Mouse (Mus musculus): ENCODE data around the gene Obscn.

Obscn gene

DNA sequence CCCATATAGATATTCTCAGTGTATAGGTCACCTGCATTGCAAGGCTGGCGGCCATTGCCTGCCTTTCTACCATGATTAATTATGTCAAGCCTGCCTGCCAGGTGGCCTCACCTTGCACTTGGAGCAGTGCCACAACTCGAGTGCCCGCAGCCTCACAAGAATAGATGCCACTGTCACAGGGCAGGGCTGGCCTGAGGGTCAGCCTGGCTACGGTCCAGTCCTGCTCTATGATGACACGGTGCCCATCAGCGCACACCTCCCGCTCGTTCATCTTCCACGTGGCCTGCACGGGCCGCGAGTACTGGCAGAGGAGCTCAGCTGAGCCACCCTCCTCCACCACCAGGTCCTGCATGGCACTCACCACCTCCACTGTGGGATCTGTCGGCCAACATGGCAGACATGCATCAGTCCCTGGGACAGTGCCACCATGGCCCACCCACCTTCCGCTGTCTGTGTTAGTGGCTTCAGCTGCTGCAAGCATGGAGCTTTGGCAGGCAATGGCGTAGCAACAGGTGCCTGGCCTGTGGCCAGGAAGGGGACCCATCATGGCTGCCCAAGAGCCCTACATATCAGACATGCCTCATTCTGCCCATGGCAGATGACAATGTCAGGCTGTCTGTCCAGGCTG, 91.4 kb downstream of the Obscn start:
- DNase-seq: no peak

GRCm38 (mm10) chr11:59029003-59029402, 107.2 kb downstream of the Obscn start:
- peak in 1 of 2 experiments; percentile 5 for DNase-seq

DNA sequence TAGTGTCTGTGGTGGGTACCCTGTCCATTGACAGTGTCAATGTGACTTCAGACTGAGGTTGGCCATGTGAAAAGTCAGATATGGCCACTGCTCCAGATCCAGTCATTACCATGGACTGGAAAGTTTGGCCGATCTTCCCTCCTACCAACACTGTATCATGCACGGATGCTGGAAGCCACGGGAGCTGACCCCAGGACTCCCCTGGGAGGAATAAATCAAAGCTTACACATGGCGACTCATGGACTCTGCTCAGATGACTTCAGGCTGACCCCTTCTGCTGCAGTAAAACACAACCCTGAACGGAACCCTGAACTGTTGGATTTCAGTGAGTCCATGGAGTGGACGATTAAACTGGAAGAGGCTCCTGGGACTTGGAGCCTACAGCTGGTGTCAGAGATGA, 109.8 kb downstream of the Obscn start:
- DNase-seq: no peak

- DNase-seq: peak in 1 of 2 experiments; percentile 24
Observed at GRCm38 (mm10) chr11:59015052-59015451, 121.2 kb downstream of the Obscn start.

GRCm38 (mm10) chr11:59002327-59003079, 133.7 kb downstream of the Obscn start:
- no peak for DNase-seq

DNA sequence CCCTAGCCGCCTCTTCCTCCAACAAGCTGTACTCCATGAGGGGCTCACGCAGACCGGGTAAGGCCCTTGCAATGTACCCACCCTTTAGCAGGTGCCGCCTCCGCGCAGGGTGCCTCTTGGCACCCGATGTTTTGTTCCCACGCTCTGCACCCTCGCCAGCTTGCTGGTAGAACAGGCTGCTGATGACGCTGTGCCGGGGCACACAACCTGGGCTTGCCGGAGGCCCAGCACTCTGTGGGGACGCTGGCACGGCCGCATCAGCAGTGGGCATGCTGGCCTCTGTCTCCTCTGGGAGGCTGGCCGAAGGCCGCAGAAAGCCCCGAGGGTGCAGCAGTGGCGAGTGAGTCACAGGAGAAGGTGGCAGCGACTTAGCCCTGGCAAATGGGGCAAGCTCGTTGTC, 135.6 kb downstream of the Obscn start:
- no peak for DNase-seq

DNA sequence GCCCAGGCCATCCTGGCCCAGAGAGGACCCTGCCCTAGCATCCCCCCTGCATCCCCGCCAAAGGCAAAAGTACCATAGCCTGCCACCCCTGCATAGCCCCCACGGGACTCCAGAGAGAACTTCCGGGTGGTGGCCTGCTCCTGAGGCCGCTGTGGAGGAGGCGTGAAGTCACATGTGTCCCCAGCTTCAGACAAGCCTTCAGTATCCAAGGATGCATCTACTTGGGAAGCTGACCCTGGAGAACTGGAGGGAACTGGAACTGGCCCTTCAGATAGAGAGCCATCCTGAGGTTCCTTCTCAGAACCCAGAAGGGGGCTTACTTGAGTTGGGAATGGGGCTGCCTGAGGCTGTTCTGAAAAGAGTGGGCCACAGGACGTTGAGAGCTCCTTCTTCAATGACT, 136.4 kb downstream of the Obscn start:
- no peak for DNase-seq

DNA sequence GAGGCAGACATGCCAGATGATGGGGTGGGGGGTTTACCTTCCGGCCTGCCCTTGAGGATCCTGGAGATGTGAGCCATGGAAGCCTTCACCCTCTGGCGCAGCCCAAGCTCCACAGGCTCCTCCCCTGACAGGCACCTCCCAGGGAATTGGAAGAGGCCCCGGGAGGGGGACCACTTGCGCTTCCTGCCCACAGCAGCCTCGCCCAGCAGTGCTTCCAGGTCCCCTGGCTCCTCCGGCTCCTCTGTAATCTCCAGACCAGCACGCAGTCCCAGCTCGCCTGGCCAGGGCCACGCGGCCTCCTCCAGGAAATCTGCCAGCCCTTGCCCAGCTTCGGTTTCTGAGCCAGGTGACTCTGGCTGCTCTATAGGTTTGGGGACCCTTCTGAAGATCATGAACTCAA, 137.0 kb downstream of the Obscn start:
- no peak for DNase-seq

- no peak for DNase-seq
Observed at GRCm38 (mm10) chr11:58997541-58997940, 138.7 kb downstream of the Obscn start.

GRCm38 (mm10) chr11:58995807-58996370, 140.3 kb downstream of the Obscn start:
- peak in 1 of 2 experiments; percentile 30 for DNase-seq

DNA sequence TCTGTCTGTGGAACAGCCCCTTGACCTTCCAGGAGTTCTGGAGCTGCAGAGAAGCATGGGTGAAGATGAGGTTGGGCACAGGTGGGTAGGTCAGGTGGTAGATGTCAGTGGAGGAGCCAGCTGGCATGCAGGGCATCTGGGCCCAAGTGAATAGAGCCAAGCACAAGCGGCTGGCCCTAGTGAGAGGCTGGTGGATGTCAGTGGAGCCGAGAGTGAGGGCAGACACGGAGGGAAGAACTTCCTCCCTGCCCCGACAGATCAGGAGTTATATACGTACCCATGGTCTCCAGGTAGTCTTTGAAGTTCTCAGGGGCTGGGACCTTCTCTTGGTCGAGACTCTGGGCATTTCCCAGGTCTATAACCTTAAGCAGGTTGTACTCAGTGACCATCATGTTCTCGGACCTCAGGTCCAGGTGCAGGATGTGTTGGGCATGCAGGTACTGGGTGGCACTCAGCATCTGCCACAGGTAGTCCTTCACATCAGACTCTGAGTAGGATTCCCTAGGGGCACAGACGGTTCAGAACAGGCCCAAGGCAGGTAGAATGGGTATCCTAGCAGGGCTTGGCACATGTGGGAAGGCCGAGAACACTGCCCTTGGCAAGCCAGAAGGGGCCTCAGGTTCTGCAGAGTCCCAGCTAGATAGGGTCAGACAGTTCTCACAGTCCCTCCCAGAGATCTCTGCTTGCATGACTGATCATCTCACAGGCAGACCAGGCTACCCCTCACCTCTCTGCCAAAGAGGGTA, 141.0 kb downstream of the Obscn start:
- DNase-seq: no peak

- peak; percentile 33 to 34 for DNase-seq
Observed at GRCm38 (mm10) chr11:58994337-58994826, 141.8 kb downstream of the Obscn start.

DNA sequence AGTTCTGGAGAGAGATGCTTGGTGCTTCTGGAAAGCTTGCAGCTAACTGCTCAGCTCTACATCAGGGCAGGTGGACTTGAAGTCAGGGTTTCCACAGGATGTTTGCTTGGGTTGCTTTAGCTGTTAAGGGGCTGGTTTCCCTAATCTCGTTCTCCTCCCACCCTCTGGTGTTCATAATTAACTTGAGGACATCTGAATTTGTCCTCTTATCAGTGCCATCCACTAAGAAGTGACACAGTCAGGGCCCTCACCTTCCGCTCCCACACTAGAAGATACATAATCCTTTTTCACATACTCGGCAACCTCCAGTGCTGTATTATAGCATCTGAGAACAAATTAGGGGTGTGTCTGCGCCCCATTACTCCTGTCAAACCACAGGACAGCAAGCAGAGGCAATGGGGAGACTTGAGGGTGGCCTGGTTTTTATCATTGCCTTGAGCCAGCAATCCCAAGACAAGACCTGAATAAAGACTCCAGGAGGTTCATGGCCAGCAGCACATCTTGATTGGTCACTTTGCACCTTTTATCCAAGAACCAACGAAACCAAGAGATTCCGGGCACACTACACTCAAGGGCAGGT, 143.0 kb downstream of the Obscn start:
- DNase-seq: no peak

GRCm38 (mm10) chr11:58991911-58992310, 144.3 kb downstream of the Obscn start:
- no peak for DNase-seq

GRCm38 (mm10) chr11:58990794-58991193, 145.4 kb downstream of the Obscn start:
- DNase-seq: no peak

DNA sequence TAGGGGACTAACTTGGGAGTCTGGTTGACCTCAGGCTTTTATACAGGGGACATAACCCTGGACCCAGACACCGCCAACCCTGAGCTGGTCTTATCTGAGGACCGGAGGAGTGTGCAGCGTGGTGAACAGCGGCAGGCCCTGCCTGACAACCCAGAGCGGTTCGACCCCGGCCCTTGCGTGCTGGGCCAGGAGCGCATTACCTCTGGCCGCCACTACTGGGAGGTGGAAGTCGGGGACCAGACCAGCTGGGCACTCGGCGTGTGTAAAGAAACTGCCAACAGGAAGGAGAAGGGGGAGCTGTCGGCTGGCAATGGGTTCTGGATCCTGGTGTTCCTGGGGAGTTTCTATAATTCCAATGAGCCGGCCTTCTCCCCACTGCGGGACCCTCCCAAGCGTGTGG, 146.1 kb downstream of the Obscn start:
- no peak for DNase-seq

DNA sequence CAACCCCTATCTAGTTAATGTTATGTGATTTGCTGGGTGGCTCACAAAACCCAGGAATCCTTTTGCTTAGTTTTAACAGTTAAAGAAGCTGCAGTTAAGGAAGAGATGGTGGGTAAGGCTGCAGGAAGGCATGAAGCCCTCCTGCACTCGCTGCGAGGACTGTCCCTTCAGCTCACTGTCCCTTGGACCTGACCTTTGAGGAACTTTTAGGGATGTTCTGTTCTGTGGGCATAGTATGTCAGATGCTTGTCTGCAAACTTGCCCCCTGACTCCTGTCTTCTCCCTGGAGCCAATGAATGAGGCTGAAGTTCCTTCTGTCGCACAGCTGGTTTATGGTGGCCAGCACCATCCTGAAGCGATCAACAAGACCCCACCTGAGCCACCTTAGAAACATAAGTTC, 147.0 kb downstream of the Obscn start:
- no peak for DNase-seq

DNA sequence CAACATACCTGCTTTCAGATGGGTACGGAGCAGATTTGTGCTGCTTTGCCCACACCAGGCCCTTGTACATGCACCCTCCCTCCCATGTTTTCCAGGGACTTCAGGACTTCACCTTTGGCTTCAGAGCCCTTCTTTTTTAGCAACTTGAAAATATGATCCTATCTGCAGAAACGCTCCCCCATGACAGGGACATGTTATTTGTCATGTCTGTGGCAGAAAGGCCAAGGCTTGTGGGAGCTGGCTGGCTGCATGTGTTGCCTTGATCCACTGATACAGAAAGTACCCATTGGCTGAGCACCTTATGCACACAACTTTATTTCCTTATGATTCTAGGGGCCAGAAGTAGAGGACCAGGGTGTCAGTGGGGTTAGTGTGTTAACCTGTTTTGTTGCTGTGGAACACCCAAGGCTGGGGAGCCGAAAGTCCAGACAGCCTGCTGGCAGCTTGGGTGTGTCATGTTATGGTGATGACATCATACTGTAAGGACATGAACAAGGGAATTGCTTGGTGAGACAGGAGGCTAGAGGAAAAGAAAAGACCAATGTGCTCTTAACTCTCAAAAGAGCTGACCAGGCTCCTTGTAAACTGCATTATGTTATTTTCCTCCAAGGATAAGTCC, 150.8 kb downstream of the Obscn start:
- no peak for DNase-seq

DNA sequence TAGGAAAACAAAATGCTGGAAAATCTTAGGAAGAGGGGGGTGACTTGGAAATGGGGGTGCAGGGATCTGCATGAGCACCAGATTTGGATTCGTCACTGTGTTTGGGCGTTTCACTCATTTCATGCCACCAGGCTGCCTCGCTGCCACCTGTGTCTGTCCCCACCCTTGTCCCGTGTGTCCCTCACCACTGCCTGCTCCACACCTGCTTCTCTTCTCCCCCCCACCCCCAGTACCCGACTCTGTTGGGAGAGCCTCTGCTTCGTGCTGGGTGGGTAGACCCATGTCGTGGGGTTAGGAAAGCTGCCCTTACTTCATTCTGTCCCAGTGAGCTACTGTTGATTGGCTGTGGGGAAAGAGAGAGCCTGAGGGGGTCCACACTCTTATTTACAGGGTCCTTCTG, 151.5 kb downstream of the Obscn start:
- DNase-seq: no peak

DNA sequence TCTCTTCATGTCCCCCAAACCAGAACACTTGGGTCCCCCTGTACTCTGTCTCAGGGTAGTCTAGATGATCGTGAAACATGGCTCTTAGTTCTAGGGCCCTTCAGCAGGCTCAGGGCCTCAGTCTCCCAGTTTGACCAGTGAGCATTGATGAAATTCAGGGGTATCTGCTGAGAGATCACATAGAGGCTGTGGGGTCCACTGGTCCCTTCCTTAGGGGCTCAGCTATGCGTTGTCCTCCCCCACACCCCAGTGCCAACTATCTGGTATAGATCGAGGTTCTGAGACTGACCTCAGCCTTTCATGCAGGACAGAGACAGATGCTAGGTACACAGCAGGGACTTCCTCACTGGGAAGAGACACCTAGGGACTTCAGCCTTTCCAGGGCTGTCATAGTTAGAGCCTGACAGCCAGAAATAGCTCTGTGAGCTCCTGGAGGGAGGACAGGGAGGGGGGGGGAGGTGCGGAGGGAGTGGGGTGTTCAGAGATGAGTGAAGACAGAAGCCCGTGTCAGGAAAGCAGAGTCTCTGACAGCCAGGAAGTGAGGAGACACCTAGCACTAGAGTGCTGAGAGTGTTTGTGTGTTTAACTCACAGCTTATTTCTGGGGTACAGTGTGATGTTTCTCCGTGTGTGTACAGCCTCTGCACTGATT, 152.4 kb downstream of the Obscn start:
- no peak for DNase-seq

GRCm38 (mm10) chr11:58982471-58983097, 153.6 kb downstream of the Obscn start:
- peak; percentile 49 to 61 for DNase-seq
